Mouse (Mus musculus) liver, adult 2 months (tissue): ENCODE data around the gene Trim65.

Source experiments
- CTCF ChIP-seq: fragments of 200-500 bp; IDR thresholded peaks from 2 replicates; pipeline ENCODE4 v1.5.1; 2011; ENCODE audit warnings: low read depth, low read length, control low read depth
- POLR2A ChIP-seq: fragments of 200-500 bp; IDR thresholded peaks from 2 replicates; pipeline ENCODE4 v1.6.1; 2011; ENCODE audit warnings: low read length, control low read depth; ENCODE audit not compliant: insufficient read depth; ENCODE audit errors: extremely low read depth

DNA sequence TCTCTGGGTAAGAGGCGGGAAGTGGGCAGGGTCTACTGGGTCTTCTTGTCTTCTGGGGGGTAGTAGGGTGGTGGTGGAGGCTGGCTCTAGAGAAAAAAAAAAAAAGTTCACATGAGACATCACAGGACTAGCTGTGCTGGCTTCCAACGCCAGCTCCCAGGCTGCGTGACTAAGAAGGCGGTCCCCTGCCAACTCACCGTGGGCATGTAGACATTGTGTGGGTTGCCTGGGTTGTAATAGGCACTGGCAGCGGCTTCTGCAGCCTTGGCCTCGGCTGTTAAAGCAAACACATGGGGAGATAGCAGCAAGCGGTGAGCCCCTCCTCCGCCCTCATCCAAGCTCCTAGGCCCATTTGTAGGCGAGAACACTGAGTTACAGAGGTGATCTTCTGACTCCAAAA lies 51.4 kb downstream of the Trim65 start:
- TF ChIP-seq CTCF = no peak
- TF ChIP-seq POLR2A = no peak
